Mouse (Mus musculus) effector memory CD4-positive, alpha-beta T cell, adult 7 months (primary cell): Measurements from ENCODE around the gene Dcp1a. TPM values are rescaled to one million over a fixed set of nuclear protein-coding genes. Genes with fewer than 3 reads are reported as not detected.

Experiments
- polyA plus RNA-seq: library from polyadenylated mRNA; unstranded; fragments of 100-300 nt; shearing (Covaris generic); gene quantifications from one replicate; pipeline ENCODE4 v1.2.1, GENCODE M21; 2017

The Dcp1a gene
- polyA plus RNA-seq, result 49.0 TPM

DNA sequence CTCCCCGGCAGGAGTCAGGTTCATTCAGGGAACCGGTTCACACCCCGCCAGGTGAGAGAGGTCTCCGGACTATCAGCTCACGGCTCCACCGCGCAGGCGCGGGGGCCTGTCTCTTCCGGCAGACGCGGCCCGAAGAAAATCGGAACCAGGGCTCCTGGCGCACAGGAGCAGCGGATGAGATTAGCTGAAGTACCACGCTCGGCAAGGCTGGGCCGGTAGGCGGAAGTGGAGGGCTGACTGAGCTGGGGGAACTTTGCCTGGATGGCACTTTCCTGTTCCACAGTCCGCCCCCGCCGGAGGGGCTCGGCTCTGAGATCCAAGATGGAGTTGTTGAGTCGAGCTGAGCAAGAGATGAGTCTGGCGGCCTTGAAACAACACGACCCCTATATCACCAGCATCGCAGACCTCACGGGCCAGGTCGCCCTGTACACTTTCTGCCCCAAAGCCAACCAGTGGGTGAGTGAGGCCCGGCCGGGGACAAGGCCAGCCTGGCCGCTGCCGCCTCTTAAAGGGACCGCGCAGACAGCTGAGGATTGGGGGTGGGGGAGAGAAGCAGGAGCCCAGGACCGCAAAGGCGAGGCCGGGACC is at the start of gene Dcp1a:
Gene Dcp1a, plus strand, starts transcription at position 175 of the 588 bp plus-strand sequence.

DNA sequence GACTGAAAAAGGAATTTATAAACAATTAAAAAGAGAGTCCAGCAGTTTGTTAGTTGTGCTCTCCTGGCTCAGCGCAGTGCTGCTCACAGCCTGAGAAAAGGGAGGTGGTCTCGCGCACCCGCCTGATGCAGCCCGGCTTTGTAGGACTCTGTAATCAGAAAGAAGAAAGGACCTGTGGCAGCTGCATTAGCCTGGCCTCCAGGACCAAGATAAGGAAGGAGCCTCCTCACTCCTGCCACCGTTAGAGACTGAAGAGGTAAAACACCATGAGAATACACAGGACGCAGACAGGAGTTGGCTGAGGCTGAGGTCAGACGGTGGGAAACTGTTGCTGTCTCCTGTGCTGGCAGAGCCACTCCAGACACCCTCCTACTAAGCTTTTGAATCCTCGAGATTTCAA is 12.0 kb downstream of the Dcp1a start, which contains the start of gene Cacna1d:
Gene Cacna1d, minus strand, starts transcription at position 114 of the 400 bp plus-strand sequence.

DNA sequence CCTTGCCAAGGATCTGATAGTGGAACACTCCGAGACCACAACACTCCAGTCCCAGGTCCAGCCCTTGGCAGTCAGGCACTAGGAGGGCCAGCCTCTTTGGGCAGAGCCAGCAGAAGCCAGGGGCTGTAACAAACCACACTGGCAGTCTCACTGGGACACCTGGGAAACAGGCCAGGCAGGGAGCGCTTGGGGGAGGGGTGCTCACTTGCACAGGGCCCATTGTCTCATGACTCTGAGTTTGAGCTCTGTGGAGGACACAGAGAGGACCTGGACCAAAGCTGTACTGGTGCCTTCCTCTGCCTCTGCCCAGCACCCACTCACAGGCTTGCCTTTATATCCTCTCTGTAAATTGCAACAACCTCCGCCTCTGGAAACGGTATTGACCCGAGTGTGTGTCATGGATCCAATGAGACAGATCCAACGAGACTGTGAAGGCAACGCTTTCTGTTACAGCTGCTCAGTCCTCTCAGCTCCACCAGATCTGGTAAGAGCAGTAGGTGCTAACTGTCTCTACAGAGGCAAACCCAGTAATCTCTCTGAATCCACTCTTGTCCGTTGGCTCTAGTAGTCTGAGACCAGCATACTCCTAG is 68.9 kb downstream of the Dcp1a start, which contains the start of gene Tkt:
Gene Tkt, plus strand, starts transcription at position 229 of the 590 bp plus-strand sequence.

Other genes with a start within 250 kb of the Dcp1a start
- 2.1 TPM for gene Cacna1d, start 11.9 kb downstream of the Dcp1a start, polyA plus RNA-seq
- 134 TPM for gene Tkt, start 68.8 kb downstream of the Dcp1a start, polyA plus RNA-seq
- 82.6 TPM for gene Prkcd, start 146.7 kb downstream of the Dcp1a start, polyA plus RNA-seq
- gene Rft1, start 174.8 kb downstream of the Dcp1a start, polyA plus RNA-seq, result 7.7 TPM
- gene Sfmbt1, start 235.3 kb downstream of the Dcp1a start, polyA plus RNA-seq, result 15.8 TPM